Mouse (Mus musculus) heart, embryonic 14.5 days (tissue): ENCODE measurements around the gene Gm20219. TPM values are rescaled to one million over a fixed set of nuclear protein-coding genes. Genes with fewer than 3 reads are reported as not detected.
A peak's percentile ranks its signal among the peaks of the same experiment; 100 is the strongest.

ENCODE experiments used
- ATAC-seq: fragments of 200-750 bp; cut with Nextera tagmentation; 2 replicates; pipeline ENCODE4 v1.8.0; 2017; ENCODE audit warnings: low read depth, moderate TSS enrichment; ENCODE audit not compliant: insufficient number of reproducible peaks, insufficient read depth, low FRiP score
- H3K27ac ChIP-seq, 2 experiments: fragments of 200-500 bp in 1 of 2; fragments of 300-500 bp in 1 of 2; sonication (generic) in 1 of 2; replicated peaks in 1 of 2; 2 replicates each; pipeline ENCODE4 v1.5.1; 2012 to 2014; ENCODE audit warnings: low read depth in 2 of 2, low read length in 2 of 2, control low read depth in 1 of 2, mild to moderate bottlenecking in 1 of 2, mixed read lengths in 1 of 2; ENCODE audit not compliant: control insufficient read depth in 1 of 2, insufficient read depth in 1 of 2
- H3K27me3 ChIP-seq: fragments of 300-500 bp; sonication (generic); 2 replicates; pipeline ENCODE4 v1.6.1; 2014; ENCODE audit warnings: mild to moderate bottlenecking, low read length, control low read depth; ENCODE audit not compliant: control insufficient read depth, insufficient read depth
- H3K36me3 ChIP-seq: fragments of 300-500 bp; sonication (generic); 2 replicates; pipeline ENCODE4 v1.6.1; 2014; ENCODE audit warnings: mild to moderate bottlenecking, control low read depth, low read length, mixed read lengths; ENCODE audit not compliant: control insufficient read depth, insufficient read depth
- H3K4me1 ChIP-seq, 2 experiments: fragments of 200-500 bp in 1 of 2; fragments of 300-500 bp in 1 of 2; sonication (generic) in 1 of 2; 2 replicates each; pipeline ENCODE4 v1.6.1; 2012 to 2014; ENCODE audit warnings: low read length in 2 of 2, control low read depth in 1 of 2, mixed read lengths in 1 of 2; ENCODE audit not compliant: control insufficient read depth in 2 of 2, insufficient read depth in 2 of 2
- H3K4me2 ChIP-seq: fragments of 300-500 bp; sonication (generic); 2 replicates; pipeline ENCODE4 v1.6.1; 2014; ENCODE audit warnings: mild to moderate bottlenecking, low read length
- H3K4me3 ChIP-seq, 2 experiments: fragments of 200-500 bp in 1 of 2; fragments of 300-500 bp in 1 of 2; sonication (generic) in 1 of 2; 2 replicates each; pipeline ENCODE4 v1.5.1; 2012 to 2014; ENCODE audit warnings: low read length in 2 of 2, mild to moderate bottlenecking in 2 of 2, control low read depth in 1 of 2, low read depth in 1 of 2, moderate library complexity in 1 of 2; ENCODE audit not compliant: control insufficient read depth in 1 of 2, insufficient read depth in 1 of 2
- H3K9ac ChIP-seq: fragments of 300-500 bp; sonication (generic); 2 replicates; pipeline ENCODE4 v1.6.1; 2014; ENCODE audit warnings: mild to moderate bottlenecking, low read length
- H3K9me3 ChIP-seq: fragments of 300-500 bp; sonication (generic); 2 replicates; pipeline ENCODE4 v1.6.1; 2016; ENCODE audit warnings: low read length, control low read depth; ENCODE audit not compliant: control insufficient read depth
- WGBS: fragments of 180-500 bp; shearing (Covaris S2); extraction: QIAGEN DNeasy Blood & Tissue Kit; methylation state at CpG from one replicate; pipeline ENCODE4 v1.1.7; 2014; 5-methylcytosine and 5-hydroxymethylcytosine counted together
- polyA plus RNA-seq: library from polyadenylated mRNA; unstranded; fragments of >200 nt; fragmentation: Nextera tagmentation; extraction: Ambion mirVana; gene quantifications from 2 replicates; pipeline ENCODE4 v1.2.1, GENCODE M21; 2014

Gm20219 gene
- polyA plus RNA-seq, 1 experiment from 2014 or later, result 0.58 TPM

GRCm38 (mm10) chr17:56585171-56585821 is 31.1 kb upstream of the Gm20219 start:
- H3K36me3 ChIP-seq, result peaks cover 69% of the 10 kb centered on the region
- no peaks in the 10 kb centered on the region for H3K27me3 ChIP-seq
- H3K27ac ChIP-seq, result peak overlapping the region; percentile 83 to 94
- peak overlapping the region; percentile 80 to 95 for H3K4me3 ChIP-seq
- under 1% methylated on average over 61 of the region's 61 CpGs for WGBS
- H3K9me3 ChIP-seq, result no peaks in the 10 kb centered on the region
- H3K4me2 ChIP-seq, result peak overlapping the region; percentile 81
- H3K4me1 ChIP-seq, result peaks cover 11 to 39% of the 10 kb centered on the region in 2 experiments
- peak overlapping the region; percentile 95 for H3K9ac ChIP-seq
- no peak for ATAC-seq

GRCm38 (mm10) chr17:56584257-56585130 is 30.3 kb upstream of the Gm20219 start, which contains the start of the genes Safb2 and Safb:
Safb2 (minus strand) TSS chr17:56584585.
Safb (plus strand) TSS chr17:56584825.
- Histone ChIP-seq H3K9ac (peak within 1 kb of the TSS; percentile 95), H3K9me3 (no peaks in the 10 kb centered on the region), H3K27ac (peak within 1 kb of the TSS; percentile 83 to 96), H3K4me1 (peaks cover 11 to 39% of the 10 kb centered on the region in 2 experiments), H3K4me2 (peak within 1 kb of the TSS; percentile 84), H3K4me3 (peak within 1 kb of the TSS; percentile 80 to 95), H3K36me3 (peaks cover 69% of the 10 kb centered on the region), H3K27me3 (no peaks in the 10 kb centered on the region)
- under 1% methylated on average over 98 of the region's 101 CpGs for WGBS
- ATAC-seq, result peak; percentile 93

GRCm38 (mm10) chr17:56583611-56584256 is 29.5 kb upstream of the Gm20219 start:
- Histone ChIP-seq H3K27me3 (no peaks in the 10 kb centered on the region), H3K36me3 (peaks cover 69% of the 10 kb centered on the region), H3K4me3 (peak overlapping the region; percentile 64 to 95), H3K9me3 (no peaks in the 10 kb centered on the region), H3K9ac (peak overlapping the region; percentile 94), H3K27ac (peak overlapping the region; percentile 76 to 96), H3K4me2 (peak overlapping the region; percentile 84), H3K4me1 (peaks cover 11 to 39% of the 10 kb centered on the region in 2 experiments)
- under 1% methylated on average over 32 of the region's 33 CpGs for WGBS
- ATAC-seq, result no peak

GRCm38 (mm10) chr17:56583071-56583470 is 28.9 kb upstream of the Gm20219 start:
- Histone ChIP-seq H3K9ac (peak overlapping the region; percentile 94), H3K4me2 (peak overlapping the region; percentile 84), H3K9me3 (no peaks in the 10 kb centered on the region), H3K4me3 (peak overlapping the region; percentile 64 to 95), H3K27me3 (no peaks in the 10 kb centered on the region), H3K36me3 (peaks cover 69% of the 10 kb centered on the region), H3K4me1 (peaks cover 11 to 39% of the 10 kb centered on the region in 2 experiments), H3K27ac (peak overlapping the region in 1 of 2 experiments; percentile 96; a peak in 1 of 4 replicates)
- ATAC-seq, result no peak
- 85% methylated on average over 1 of the region's 1 CpGs for WGBS

- Histone ChIP-seq H3K4me1 (no peaks in the 10 kb centered on the region), H3K36me3 (peaks cover 95% of the 10 kb centered on the region), H3K4me2 (no peak overlapping the region), H3K27me3 (no peaks in the 10 kb centered on the region), H3K4me3 (no peak overlapping the region), H3K27ac (no peak overlapping the region), H3K9ac (no peak overlapping the region), H3K9me3 (no peaks in the 10 kb centered on the region)
- 94% methylated on average over 3 of the region's 3 CpGs for WGBS
- no peak for ATAC-seq
Observed at GRCm38 (mm10) chr17:56572939-56573338, 18.8 kb upstream of the Gm20219 start.

- Histone ChIP-seq H3K4me1 (no peaks in the 10 kb centered on the region), H3K27me3 (no peaks in the 10 kb centered on the region), H3K27ac (no peak overlapping the region), H3K36me3 (peaks cover 95% of the 10 kb centered on the region), H3K4me3 (no peak overlapping the region), H3K9ac (no peak overlapping the region), H3K9me3 (no peaks in the 10 kb centered on the region), H3K4me2 (no peak overlapping the region)
- WGBS, result 40% methylated on average over 1 of the region's 1 CpGs
- no peak for ATAC-seq
Observed at GRCm38 (mm10) chr17:56572154-56572553, 18.0 kb upstream of the Gm20219 start.

GRCm38 (mm10) chr17:56570287-56570686 is 16.1 kb upstream of the Gm20219 start:
- WGBS, result 86% methylated on average over 4 of the region's 4 CpGs
- Histone ChIP-seq H3K4me2 (no peak overlapping the region), H3K4me1 (no peaks in the 10 kb centered on the region), H3K9ac (no peak overlapping the region), H3K4me3 (no peak overlapping the region), H3K36me3 (peaks cover 98% of the 10 kb centered on the region), H3K9me3 (no peaks in the 10 kb centered on the region), H3K27ac (no peak overlapping the region), H3K27me3 (no peaks in the 10 kb centered on the region)
- ATAC-seq, result no peak
